Mouse (Mus musculus) MEL (cell line): ENCODE results near the gene Tpcn1. TPM values are rescaled to one million over a fixed set of nuclear protein-coding genes. Genes with fewer than 3 reads are reported as not detected.

Experiments
- DNase-seq: peaks from one replicate; pipeline ENCODE4 v3.0.0; 2011; ENCODE audit warnings: low read depth, low spot score
- H3K27ac ChIP-seq: 2 replicates; pipeline ENCODE4 v1.5.1; 2012; ENCODE audit warnings: low read depth, mild to moderate bottlenecking, control low read depth, low read length, moderate library complexity; ENCODE audit not compliant: control insufficient read depth
- H3K27me3 ChIP-seq, 2 experiments: fragments of 150-350 bp in 1 of 2; sonication (generic) in 1 of 2; 2 replicates each; pipeline ENCODE4 v1.6.1; 2012; ENCODE audit warnings: low read length in 2 of 2, mild to moderate bottlenecking in 2 of 2, improper control_type of control experiment in 1 of 2, moderate library complexity in 1 of 2; ENCODE audit not compliant: insufficient read depth in 2 of 2, control insufficient read depth in 1 of 2
- H3K36me3 ChIP-seq, 2 experiments: 2 replicates each; pipeline ENCODE4 v1.6.1; 2012 to 2014; ENCODE audit warnings: low read length in 2 of 2, improper control_type of control experiment in 1 of 2, inconsistent platforms in 1 of 2, mild to moderate bottlenecking in 1 of 2; ENCODE audit not compliant: insufficient read depth in 2 of 2, control insufficient read depth in 1 of 2
- H3K4me1 ChIP-seq, 2 experiments: fragments of 150-350 bp in 1 of 2; sonication (generic) in 1 of 2; 2 replicates each; pipeline ENCODE4 v1.6.1; 2012; ENCODE audit warnings: low read length in 2 of 2, improper control_type of control experiment in 1 of 2, mild to moderate bottlenecking in 1 of 2; ENCODE audit not compliant: insufficient read depth in 2 of 2, control insufficient read depth in 1 of 2
- H3K4me3 ChIP-seq, 2 experiments: fragments of 150-350 bp in 1 of 2; sonication (generic) in 1 of 2; 2 replicates each; pipeline ENCODE4 v1.5.1; 2012; ENCODE audit warnings: low read depth in 2 of 2, low read length in 2 of 2, mild to moderate bottlenecking in 2 of 2, moderate library complexity in 2 of 2, control low read depth in 1 of 2, improper control_type of control experiment in 1 of 2; ENCODE audit not compliant: control insufficient read depth in 1 of 2, insufficient read depth in 1 of 2
- H3K79me2 ChIP-seq: 2 replicates; pipeline ENCODE4 v1.6.1; 2012; ENCODE audit warnings: mild to moderate bottlenecking, low read length, moderate library complexity; ENCODE audit not compliant: control insufficient read depth, poor library complexity, insufficient read depth
- H3K9ac ChIP-seq: 2 replicates; pipeline ENCODE4 v1.6.1; 2012; ENCODE audit warnings: low read depth, mild to moderate bottlenecking, control low read depth, low read length, moderate library complexity; ENCODE audit not compliant: control insufficient read depth, poor library complexity, severe bottlenecking
- H3K9me3 ChIP-seq: fragments of 150-350 bp; sonication (generic); replicated peaks from 2 replicates; pipeline ENCODE4 v1.6.1; 2012; ENCODE audit warnings: mild to moderate bottlenecking, low read length, improper control_type of control experiment, moderate library complexity; ENCODE audit not compliant: insufficient read depth
- BHLHE40 ChIP-seq: IDR thresholded peaks from 2 replicates; pipeline ENCODE4 v1.6.1; 2012; ENCODE audit warnings: low read depth, mild to moderate bottlenecking, inconsistent platforms, low read length, improper control_type of control experiment, borderline replicate concordance
- CTCF ChIP-seq, 3 experiments: IDR thresholded peaks in 2 of 3; conservative IDR thresholded peaks in 1 of 3; 2 replicates each; pipeline ENCODE4 v1.5.1; 2011 to 2012; ENCODE audit warnings: low read length in 3 of 3, low read depth in 2 of 3, mild to moderate bottlenecking in 2 of 3, improper control_type of control experiment in 1 of 3, inconsistent platforms in 1 of 3, mixed read lengths in 1 of 3, moderate library complexity in 1 of 3; ENCODE audit not compliant: control insufficient read depth in 1 of 3, insufficient read depth in 1 of 3, poor library complexity in 1 of 3, severe bottlenecking in 1 of 3
- E2F4 ChIP-seq: IDR thresholded peaks from 2 replicates; pipeline ENCODE4 v1.6.1; 2011; ENCODE audit warnings: low read depth, low read length, improper control_type of control experiment, borderline replicate concordance
- ELF1 ChIP-seq: IDR thresholded peaks from 2 replicates; pipeline ENCODE4 v1.6.1; 2014; ENCODE audit warnings: low read depth, mild to moderate bottlenecking, inconsistent platforms, low read length, improper control_type of control experiment, moderate library complexity
- EP300 ChIP-seq, 2 experiments: IDR thresholded peaks; 2 replicates each; pipeline ENCODE4 v1.6.1; 2011; ENCODE audit warnings: improper control_type of control experiment in 2 of 2, low read length in 2 of 2, low read depth in 1 of 2, mild to moderate bottlenecking in 1 of 2
- ETS1 ChIP-seq: IDR thresholded peaks from 2 replicates; pipeline ENCODE4 v1.6.1; 2012; ENCODE audit warnings: low read depth, mild to moderate bottlenecking, inconsistent platforms, low read length, improper control_type of control experiment, moderate library complexity
- GABPA ChIP-seq: IDR thresholded peaks from 2 replicates; pipeline ENCODE4 v1.6.1; 2012; ENCODE audit warnings: low read depth, mild to moderate bottlenecking, inconsistent platforms, low read length, improper control_type of control experiment, moderate library complexity
- GATA1 ChIP-seq: IDR thresholded peaks from 2 replicates; pipeline ENCODE4 v1.6.1; 2011; ENCODE audit warnings: low read depth, low read length, improper control_type of control experiment
- JUND ChIP-seq: IDR thresholded peaks from 2 replicates; pipeline ENCODE4 v1.6.1; 2011; ENCODE audit warnings: low read depth, mild to moderate bottlenecking, improper control_type of control experiment, low read length
- MAFK ChIP-seq: IDR thresholded peaks from 2 replicates; pipeline ENCODE4 v1.6.1; 2011; ENCODE audit warnings: low read depth, mild to moderate bottlenecking, low read length, improper control_type of control experiment, borderline replicate concordance
- MAX ChIP-seq: IDR thresholded peaks from 2 replicates; pipeline ENCODE4 v1.6.1; 2011; ENCODE audit warnings: low read length, improper control_type of control experiment
- MXI1 ChIP-seq: IDR thresholded peaks from 2 replicates; pipeline ENCODE4 v1.6.1; 2011; ENCODE audit warnings: mild to moderate bottlenecking, low read depth, low read length, improper control_type of control experiment
- MYB ChIP-seq: IDR thresholded peaks from 2 replicates; pipeline ENCODE4 v1.6.1; 2011; ENCODE audit warnings: mild to moderate bottlenecking, low read depth, low read length, improper control_type of control experiment
- NELFE ChIP-seq: IDR thresholded peaks from 2 replicates; pipeline ENCODE4 v1.6.1; 2011; ENCODE audit warnings: low read depth, low read length, improper control_type of control experiment
- NRF1 ChIP-seq: IDR thresholded peaks from 2 replicates; pipeline ENCODE4 v1.6.1; 2014; ENCODE audit warnings: low read depth, mild to moderate bottlenecking, inconsistent platforms, low read length, improper control_type of control experiment, moderate library complexity; ENCODE audit not compliant: poor library complexity, insufficient read depth, severe bottlenecking
- POLR2A ChIP-seq, 2 experiments: IDR thresholded peaks; 2 replicates each; pipeline ENCODE4 v1.6.1; 2011 to 2012; ENCODE audit warnings: low read length in 2 of 2, mild to moderate bottlenecking in 2 of 2, control low read depth in 1 of 2, improper control_type of control experiment in 1 of 2, low read depth in 1 of 2, moderate library complexity in 1 of 2; ENCODE audit not compliant: control insufficient read depth in 1 of 2, insufficient read depth in 1 of 2, poor library complexity in 1 of 2
- POLR2AphosphoS5 ChIP-seq: IDR thresholded peaks from 2 replicates; pipeline ENCODE4 v1.6.1; 2012; ENCODE audit warnings: low read depth, borderline replicate concordance, mild to moderate bottlenecking, inconsistent platforms, low read length, moderate library complexity, mixed read lengths
- RAD21 ChIP-seq: IDR thresholded peaks from 2 replicates; pipeline ENCODE4 v1.6.1; 2011; ENCODE audit warnings: mild to moderate bottlenecking, low read depth, low read length, improper control_type of control experiment
- SIN3A ChIP-seq: IDR thresholded peaks from 2 replicates; pipeline ENCODE4 v1.6.1; 2012; ENCODE audit warnings: low read length, improper control_type of control experiment, inconsistent platforms
- SMC3 ChIP-seq: IDR thresholded peaks from 2 replicates; pipeline ENCODE4 v1.6.1; 2011; ENCODE audit warnings: low read depth, low read length, improper control_type of control experiment
- TAL1 ChIP-seq: IDR thresholded peaks from 2 replicates; pipeline ENCODE4 v1.6.1; 2012; ENCODE audit warnings: mild to moderate bottlenecking, inconsistent platforms, low read length, moderate library complexity, mixed read lengths
- TCF12 ChIP-seq: IDR thresholded peaks from 2 replicates; pipeline ENCODE4 v1.6.1; 2014; ENCODE audit warnings: low read depth, mild to moderate bottlenecking, inconsistent platforms, low read length, improper control_type of control experiment, moderate library complexity
- USF2 ChIP-seq, 2 experiments: IDR thresholded peaks; 2 replicates each; pipeline ENCODE4 v1.6.1; 2011 to 2012; ENCODE audit warnings: improper control_type of control experiment in 2 of 2, low read length in 2 of 2, borderline replicate concordance in 1 of 2, inconsistent platforms in 1 of 2, low read depth in 1 of 2, mild to moderate bottlenecking in 1 of 2; ENCODE audit not compliant: insufficient read depth in 1 of 2
- ZC3H11A ChIP-seq: IDR thresholded peaks from 2 replicates; pipeline ENCODE4 v1.6.1; 2012; ENCODE audit warnings: low read depth, mild to moderate bottlenecking, inconsistent platforms, low read length, improper control_type of control experiment
- ZMIZ1 ChIP-seq: IDR thresholded peaks from 2 replicates; pipeline ENCODE4 v1.6.1; 2012; ENCODE audit warnings: low read depth, mild to moderate bottlenecking, inconsistent platforms, low read length, improper control_type of control experiment, moderate library complexity
- polyA plus RNA-seq, 2 experiments: library from polyadenylated mRNA; stranded (reverse) in 1 of 2; unstranded in 1 of 2; fragments of >175 nt in 1 of 2; fragments of >200 nt in 1 of 2; gene quantifications; 2 replicates each; pipeline versions ENCODE4 v1.2.1 to v1.2.4; 2012; ENCODE audit warnings: low replicate concordance in 2 of 2, low read depth in 1 of 2; ENCODE audit not compliant: insufficient read length in 2 of 2, insufficient read depth in 1 of 2, missing spikeins in 1 of 2
- total RNA-seq: library from RNA; depleted of rRNA; stranded (reverse); fragments of 300-350 nt; gene quantifications from 2 replicates; pipeline ENCODE4 v1.2.3, GENCODE M21; 2012

Tpcn1 gene
- total and polyA plus RNA-seq, 3 experiments, result 11.3 to 43.2 TPM; not detected in 1

GRCm38 (mm10) chr5:120620375-120621077 lies 32.1 kb upstream of the Tpcn1 start (continued):
- TF ChIP-seq USF2 (IDR thresholded peaks at IDR 0.05; ENCODE audit: borderline replicate concordance in 1 of 2, insufficient read depth in 1 of 2, low read depth in 1 of 2, low read length in 2 of 2), result no peak
- TF ChIP-seq GABPA, result no peak
- no peak for TF ChIP-seq MXI1
- TF ChIP-seq NELFE, result no peak
- no peak for TF ChIP-seq GATA1
- no peak for TF ChIP-seq MYB
- TF ChIP-seq TAL1, result no peak
- no peak for TF ChIP-seq EP300 (IDR thresholded peaks at IDR 0.05; ENCODE audit: low read depth in 1 of 2, low read length in 2 of 2)
- no peak for TF ChIP-seq TCF12
- TF ChIP-seq ETS1, result no peak
- TF ChIP-seq SIN3A, result peak; percentile 58; the same call in 1 of the 2 replicates
- TF ChIP-seq POLR2AphosphoS5, result no peak
- no peak for TF ChIP-seq ELF1
- no peak for TF ChIP-seq BHLHE40
- no peak for TF ChIP-seq POLR2A (IDR thresholded peaks at IDR 0.05; ENCODE audit: control insufficient read depth in 1 of 2, insufficient read depth in 1 of 2, low read depth in 1 of 2, low read length in 2 of 2, poor library complexity in 1 of 2)
- no peak for TF ChIP-seq JUND
- TF ChIP-seq NRF1, result no peak
- no peak for TF ChIP-seq ZMIZ1

- H3K4me1 ChIP-seq, result no peaks in the 10 kb centered on the region
- peak; percentile 75 for DNase-seq
These were observed 30.7 kb upstream of the Tpcn1 start for GRCm38 (mm10) chr5:120619201-120619600.

More at GRCm38 (mm10) chr5:120619201-120619600, 30.7 kb upstream of the Tpcn1 start:
- TF ChIP-seq MXI1 (no peak), E2F4 (peak; percentile 42; the same call in 1 of the 2 replicates), ELF1 (no peak), MAFK (no peak), SMC3 (peak; percentile 64), CTCF (IDR thresholded peaks at IDR 0.05 in 2 of 3, conservative IDR thresholded peaks at IDR 0.05 in 1 of 3; ENCODE audit: control insufficient read depth in 1 of 3, insufficient read depth in 1 of 3, low read depth in 2 of 3, low read length in 3 of 3, poor library complexity in 1 of 3, severe bottlenecking in 1 of 3) (peak; percentile 92 to 98 (median 94)), MAX (no peak), ZC3H11A (peak; percentile 28; the same call in 1 of the 2 replicates), POLR2AphosphoS5 (no peak), RAD21 (peak; percentile 35)
- no peak overlapping the region for H3K9ac ChIP-seq
- peaks cover 0 to 7% of the 10 kb centered on the region in 2 experiments; a peak in 2 of 4 replicates for H3K36me3 ChIP-seq
- no peak overlapping the region for H3K27ac ChIP-seq
- no peak overlapping the region for H3K4me3 ChIP-seq
- H3K27me3 ChIP-seq, result no peaks in the 10 kb centered on the region
- peaks cover 11% of the 10 kb centered on the region for H3K79me2 ChIP-seq
- no peaks in the 10 kb centered on the region for H3K9me3 ChIP-seq
